Mouse (Mus musculus): ENCODE results near the gene Ankrd17.

GRCm38 (mm10) chr5:90338177-90339091 is 27.9 kb downstream of the Ankrd17 start:
- TF ChIP-seq POLR2A (IDR thresholded peaks at IDR 0.05; ENCODE audit: borderline replicate concordance, control insufficient read depth, low read depth, low read length) (no peak), CTCF (IDR thresholded peaks at IDR 0.05; ENCODE audit: control insufficient read depth, insufficient read depth, low read length) (no peak)

Measured in bone marrow, adult 2 months (tissue).